Mouse (Mus musculus) liver, embryonic 16.5 days (tissue): ENCODE measurements at regions not wholly inside any gene's neighbourhood (a gene's known extent, or its start where the extent isn't known, plus 50 kb on each side); places are given as distances from the start of the nearest gene placed in this dataset.

Experiments used
- ATAC-seq: fragments of 200-750 bp; cut with Nextera tagmentation; 2 replicates; pipeline ENCODE4 v1.8.0; 2017; ENCODE audit warnings: low read depth, mild to moderate bottlenecking, moderate number of reproducible peaks, moderate library complexity
- H3K27ac ChIP-seq: fragments of 300-500 bp; sonication (generic); 2 replicates; pipeline ENCODE4 v1.5.1; 2014; ENCODE audit warnings: mild to moderate bottlenecking, low read length
- H3K27me3 ChIP-seq: fragments of 300-500 bp; sonication (generic); 2 replicates; pipeline ENCODE4 v1.6.1; 2014; ENCODE audit warnings: low read depth, low read length, mixed read lengths; ENCODE audit not compliant: control insufficient read depth, insufficient read depth
- H3K36me3 ChIP-seq: fragments of 300-500 bp; sonication (generic); 2 replicates; pipeline ENCODE4 v1.6.1; 2014; ENCODE audit warnings: mild to moderate bottlenecking; ENCODE audit not compliant: control insufficient read depth, insufficient read depth
- H3K4me1 ChIP-seq: fragments of 300-500 bp; sonication (generic); 2 replicates; pipeline ENCODE4 v1.6.1; 2014; ENCODE audit warnings: low read depth, low read length, mixed read lengths; ENCODE audit not compliant: control insufficient read depth
- H3K4me2 ChIP-seq: fragments of 300-500 bp; sonication (generic); 2 replicates; pipeline ENCODE4 v1.6.1; 2014; ENCODE audit warnings: low read depth, low read length, mixed read lengths
- H3K4me3 ChIP-seq: fragments of 300-500 bp; sonication (generic); 2 replicates; pipeline ENCODE4 v1.5.1; 2014; ENCODE audit warnings: low read depth, mild to moderate bottlenecking, low read length
- H3K9ac ChIP-seq: fragments of 300-500 bp; sonication (generic); 2 replicates; pipeline ENCODE4 v1.6.1; 2014; ENCODE audit warnings: low read depth, low read length
- H3K9me3 ChIP-seq: fragments of 300-500 bp; sonication (generic); replicated peaks from 2 replicates; pipeline ENCODE4 v1.6.1; 2016; ENCODE audit warnings: low read length; ENCODE audit not compliant: control insufficient read depth
- WGBS: fragments of 180-500 bp; shearing (Covaris S2); extraction: QIAGEN DNeasy Blood & Tissue Kit; methylation state at CpG from one replicate; pipeline ENCODE4 v1.1.7; 2014; ENCODE audit not compliant: insufficient replicate concordance; 5-methylcytosine and 5-hydroxymethylcytosine counted together

GRCm38 (mm10) chr4:95212561-95212960, 160.5 kb upstream of the Jun start:
- 73% methylated on average over 2 of the region's 2 CpGs for WGBS

GRCm38 (mm10) chr4:95213026-95213425, 161.0 kb upstream of the Jun start:
- no peaks in the 10 kb centered on the region for H3K9me3 ChIP-seq
- H3K36me3 ChIP-seq, result no peaks in the 10 kb centered on the region
- no peak overlapping the region for H3K4me3 ChIP-seq
- WGBS, result 53% methylated on average over 3 of the region's 3 CpGs
- no peak overlapping the region for H3K27ac ChIP-seq
- H3K9ac ChIP-seq, result no peak overlapping the region
- no peaks in the 10 kb centered on the region for H3K27me3 ChIP-seq
- no peaks in the 10 kb centered on the region for H3K4me1 ChIP-seq
- H3K4me2 ChIP-seq, result no peak overlapping the region
- no peak for ATAC-seq

More at GRCm38 (mm10) chr4:95212561-95212960, 160.5 kb upstream of the Jun start:
- Histone ChIP-seq H3K4me1 (no peaks in the 10 kb centered on the region), H3K27me3 (no peaks in the 10 kb centered on the region), H3K4me2 (no peak overlapping the region), H3K27ac (no peak overlapping the region), H3K9me3 (no peaks in the 10 kb centered on the region), H3K4me3 (no peak overlapping the region), H3K9ac (no peak overlapping the region), H3K36me3 (no peaks in the 10 kb centered on the region)
- no peak for ATAC-seq

- Histone ChIP-seq H3K4me3 (no peak overlapping the region), H3K27ac (no peak overlapping the region), H3K4me2 (no peak overlapping the region), H3K36me3 (no peaks in the 10 kb centered on the region), H3K27me3 (no peaks in the 10 kb centered on the region), H3K4me1 (no peaks in the 10 kb centered on the region), H3K9ac (no peak overlapping the region), H3K9me3 (no peaks in the 10 kb centered on the region)
- WGBS, result 75% methylated on average over 2 of the region's 2 CpGs
- no peak for ATAC-seq
Measured at GRCm38 (mm10) chr4:95214026-95214425, 162.0 kb upstream of the Jun start.

DNA sequence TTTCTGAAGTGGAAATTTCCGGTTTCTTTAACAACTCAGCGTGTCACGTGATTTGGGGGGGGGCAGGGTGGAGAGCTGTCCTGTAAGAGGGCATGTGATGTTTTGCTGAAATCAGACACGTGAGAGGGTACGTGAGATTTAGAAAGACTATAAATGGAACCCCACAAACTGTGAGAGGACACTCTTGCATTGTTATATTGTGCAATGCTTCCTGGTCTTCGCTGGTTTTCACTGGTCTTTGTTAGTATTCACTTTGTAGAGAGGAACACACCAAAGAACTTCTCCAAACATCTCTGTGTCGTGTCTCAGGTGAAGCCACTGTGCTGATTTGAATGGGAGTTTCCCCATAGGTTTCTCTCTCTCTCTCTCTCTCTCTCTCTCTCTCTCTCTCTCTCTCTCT, 163.2 kb upstream of the Jun start:
- H3K4me1 ChIP-seq, result no peaks in the 10 kb centered on the region
- ATAC-seq, result peak; percentile 55
- H3K9me3 ChIP-seq, result no peaks in the 10 kb centered on the region
- no peaks in the 10 kb centered on the region for H3K27me3 ChIP-seq
- H3K4me2 ChIP-seq, result no peak overlapping the region
- 39% methylated on average over 7 of the region's 7 CpGs for WGBS
- no peak overlapping the region for H3K4me3 ChIP-seq
- no peak overlapping the region for H3K9ac ChIP-seq
- H3K36me3 ChIP-seq, result no peaks in the 10 kb centered on the region
- H3K27ac ChIP-seq, result 0 out of 2 replicates have a peak overlapping the region, but pooled peaks have one; percentile 29

GRCm38 (mm10) chr4:95230461-95230860, 178.4 kb upstream of the Jun start:
- WGBS, result 13% methylated on average over 1 of the region's 1 CpGs
- H3K36me3 ChIP-seq, result no peaks in the 10 kb centered on the region
- H3K4me2 ChIP-seq, result no peak overlapping the region
- peak; percentile 13; the same call in 1 of the 2 replicates for ATAC-seq
- no peaks in the 10 kb centered on the region for H3K9me3 ChIP-seq
- H3K27ac ChIP-seq, result no peak overlapping the region
- no peaks in the 10 kb centered on the region for H3K4me1 ChIP-seq
- no peak overlapping the region for H3K9ac ChIP-seq
- no peak overlapping the region for H3K4me3 ChIP-seq
- no peaks in the 10 kb centered on the region for H3K27me3 ChIP-seq

DNA sequence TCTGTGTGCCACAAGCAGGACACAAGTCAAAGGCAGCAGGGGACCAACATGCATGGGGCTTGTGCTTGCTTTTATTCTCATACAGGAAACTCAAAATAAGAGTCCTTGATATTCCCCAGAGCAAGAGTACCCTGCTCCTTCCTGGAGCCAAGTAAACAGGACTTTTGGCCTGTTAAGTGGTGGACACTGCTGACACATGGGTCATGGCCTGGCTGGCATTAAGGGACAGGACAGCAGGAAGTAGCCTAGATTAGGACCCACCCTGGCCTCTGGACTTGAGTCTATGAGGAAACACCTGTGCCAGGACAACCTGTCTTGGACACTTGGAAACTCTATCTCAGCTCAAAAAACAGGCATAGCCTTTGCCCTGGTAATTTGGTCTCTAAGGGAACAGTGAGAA, 181.0 kb upstream of the Jun start:
- Histone ChIP-seq H3K9ac (no peak overlapping the region), H3K4me1 (no peaks in the 10 kb centered on the region), H3K27ac (no peak overlapping the region), H3K27me3 (no peaks in the 10 kb centered on the region), H3K4me2 (no peak overlapping the region), H3K9me3 (no peaks in the 10 kb centered on the region), H3K36me3 (no peaks in the 10 kb centered on the region), H3K4me3 (no peak overlapping the region)
- no peak for ATAC-seq

DNA sequence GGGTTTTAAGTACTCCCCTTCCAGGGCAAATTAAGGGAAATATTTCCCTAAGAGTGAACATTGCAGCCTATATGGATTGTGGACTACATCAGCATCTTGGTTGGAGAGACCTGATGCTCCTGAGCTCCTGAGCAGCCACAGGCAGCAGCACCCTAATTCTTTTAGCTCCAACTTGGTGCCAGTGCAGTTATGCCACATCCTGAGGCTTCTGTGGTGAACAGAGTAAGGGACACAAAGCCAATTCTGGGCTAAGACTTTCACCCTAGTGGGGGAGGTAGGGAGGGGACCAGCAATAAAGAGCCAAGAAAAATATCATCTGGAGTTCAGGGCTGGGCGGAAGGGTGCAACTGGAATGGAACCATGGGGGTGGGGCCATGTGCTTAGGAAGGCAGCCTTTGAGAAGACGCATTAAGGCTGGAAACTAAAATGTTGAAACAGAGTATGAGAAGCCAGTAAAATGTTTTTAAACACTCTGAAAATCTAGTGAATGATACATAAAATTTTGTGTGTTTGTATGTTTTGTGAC, 182.1 kb upstream of the Jun start:
- Histone ChIP-seq H3K27me3 (no peaks in the 10 kb centered on the region), H3K27ac (no peak overlapping the region), H3K4me3 (no peak overlapping the region), H3K9ac (no peak overlapping the region), H3K36me3 (no peaks in the 10 kb centered on the region), H3K4me1 (no peaks in the 10 kb centered on the region), H3K9me3 (no peaks in the 10 kb centered on the region), H3K4me2 (no peak overlapping the region)
- WGBS, result 67% methylated on average over 2 of the region's 2 CpGs
- no peak for ATAC-seq

- Histone ChIP-seq H3K9me3 (no peaks in the 10 kb centered on the region), H3K27ac (no peak overlapping the region), H3K27me3 (no peaks in the 10 kb centered on the region), H3K4me2 (no peak overlapping the region), H3K4me1 (no peaks in the 10 kb centered on the region), H3K36me3 (no peaks in the 10 kb centered on the region), H3K4me3 (no peak overlapping the region), H3K9ac (no peak overlapping the region)
- WGBS, result 26% methylated on average over 1 of the region's 1 CpGs
- no peak for ATAC-seq
Measured at GRCm38 (mm10) chr4:95247977-95248376, 196.0 kb upstream of the Jun start.

DNA sequence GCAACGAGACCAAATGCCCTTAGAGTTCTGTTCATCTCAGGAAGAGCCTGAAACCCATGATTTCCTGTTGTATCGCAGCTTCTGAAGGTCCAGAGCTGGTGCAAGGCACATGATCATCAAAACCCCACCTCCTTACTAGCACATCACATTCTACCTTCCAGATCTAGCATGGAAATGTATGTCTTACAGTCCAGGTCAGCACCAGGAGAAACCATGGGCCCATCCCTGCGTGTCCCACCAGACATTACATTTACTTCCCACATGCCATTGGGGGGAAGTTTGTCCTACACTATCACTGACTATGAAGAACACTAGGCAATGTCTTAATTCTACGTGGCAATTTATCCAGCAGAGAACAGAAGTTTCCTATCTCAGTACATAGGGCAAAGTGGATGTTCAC, 197.0 kb upstream of the Jun start:
- 40% methylated on average over 4 of the region's 4 CpGs for WGBS
- H3K4me1 ChIP-seq, result no peaks in the 10 kb centered on the region
- no peak for ATAC-seq

More for the DNA sequence above, 197.0 kb upstream of the Jun start:
- Histone ChIP-seq H3K4me3 (no peak overlapping the region), H3K9me3 (no peaks in the 10 kb centered on the region), H3K27ac (no peak overlapping the region), H3K9ac (no peak overlapping the region), H3K36me3 (no peaks in the 10 kb centered on the region), H3K27me3 (no peaks in the 10 kb centered on the region), H3K4me2 (no peak overlapping the region)
